Mouse (Mus musculus) intestine, postnatal 0 days (tissue): ENCODE data around the gene Fbxw5. TPM values are rescaled to one million over a fixed set of nuclear protein-coding genes. Genes with fewer than 3 reads are reported as not detected.

Experiments used
- ATAC-seq: fragments of 200-750 bp; cut with Nextera tagmentation; 2 replicates; pipeline ENCODE4 v1.8.0; 2017; ENCODE audit warnings: mild to moderate bottlenecking, moderate TSS enrichment, moderate library complexity
- H3K27ac ChIP-seq: fragments of 300-500 bp; sonication (generic); 2 replicates; pipeline ENCODE4 v1.5.1; 2014; ENCODE audit warnings: mild to moderate bottlenecking, low read depth, low read length, moderate library complexity
- H3K27me3 ChIP-seq: fragments of 300-500 bp; sonication (generic); replicated peaks from 2 replicates; pipeline ENCODE4 v1.6.1; 2014; ENCODE audit warnings: low read length, mixed read lengths; ENCODE audit not compliant: control insufficient read depth, insufficient read depth
- H3K36me3 ChIP-seq: fragments of 300-500 bp; sonication (generic); 2 replicates; pipeline ENCODE4 v1.6.1; 2014; ENCODE audit warnings: mild to moderate bottlenecking, moderate library complexity; ENCODE audit not compliant: control insufficient read depth, insufficient read depth
- H3K4me1 ChIP-seq: fragments of 300-500 bp; sonication (generic); replicated peaks from 2 replicates; pipeline ENCODE4 v1.6.1; 2014; ENCODE audit warnings: antibody characterized with exemption, low read length, mixed read lengths; ENCODE audit not compliant: control insufficient read depth, insufficient read depth
- H3K4me2 ChIP-seq: fragments of 300-500 bp; sonication (generic); replicated peaks from 2 replicates; pipeline ENCODE4 v1.6.1; 2014; ENCODE audit warnings: low read depth, mild to moderate bottlenecking, moderate library complexity
- H3K4me3 ChIP-seq: fragments of 300-500 bp; sonication (generic); 2 replicates; pipeline ENCODE4 v1.5.1; 2014; ENCODE audit warnings: low read depth, low read length
- H3K9ac ChIP-seq: fragments of 300-500 bp; sonication (generic); 2 replicates; pipeline ENCODE4 v1.6.1; 2014; ENCODE audit warnings: mild to moderate bottlenecking, low read depth, low read length
- H3K9me3 ChIP-seq: fragments of 300-500 bp; sonication (generic); 2 replicates; pipeline ENCODE4 v1.6.1; 2016; ENCODE audit warnings: mixed run types; ENCODE audit not compliant: control insufficient read depth
- CTCF ChIP-seq: sonication (generic); IDR thresholded peaks from 2 replicates; pipeline ENCODE4 v1.5.1; 2016; ENCODE audit warnings: low read depth, mild to moderate bottlenecking, control low read depth, antibody characterized with exemption, moderate library complexity
- whole genome bisulfite sequencing: fragments of 180-500 bp; shearing (Covaris S2); extraction: QIAGEN DNeasy Blood & Tissue Kit; methylation state at CpG from one replicate; pipeline ENCODE4 v1.1.7; 2014; 5-methylcytosine and 5-hydroxymethylcytosine counted together
- polyA plus RNA-seq: library from polyadenylated mRNA; unstranded; fragments of >200 nt; fragmentation: Nextera tagmentation; extraction: Ambion mirVana; gene quantifications from 2 replicates; pipeline ENCODE4 v1.2.1, GENCODE M21; 2015

The Fbxw5 gene
- polyA plus RNA-seq, result 38.5 and 40.2 TPM in 2 replicates

DNA sequence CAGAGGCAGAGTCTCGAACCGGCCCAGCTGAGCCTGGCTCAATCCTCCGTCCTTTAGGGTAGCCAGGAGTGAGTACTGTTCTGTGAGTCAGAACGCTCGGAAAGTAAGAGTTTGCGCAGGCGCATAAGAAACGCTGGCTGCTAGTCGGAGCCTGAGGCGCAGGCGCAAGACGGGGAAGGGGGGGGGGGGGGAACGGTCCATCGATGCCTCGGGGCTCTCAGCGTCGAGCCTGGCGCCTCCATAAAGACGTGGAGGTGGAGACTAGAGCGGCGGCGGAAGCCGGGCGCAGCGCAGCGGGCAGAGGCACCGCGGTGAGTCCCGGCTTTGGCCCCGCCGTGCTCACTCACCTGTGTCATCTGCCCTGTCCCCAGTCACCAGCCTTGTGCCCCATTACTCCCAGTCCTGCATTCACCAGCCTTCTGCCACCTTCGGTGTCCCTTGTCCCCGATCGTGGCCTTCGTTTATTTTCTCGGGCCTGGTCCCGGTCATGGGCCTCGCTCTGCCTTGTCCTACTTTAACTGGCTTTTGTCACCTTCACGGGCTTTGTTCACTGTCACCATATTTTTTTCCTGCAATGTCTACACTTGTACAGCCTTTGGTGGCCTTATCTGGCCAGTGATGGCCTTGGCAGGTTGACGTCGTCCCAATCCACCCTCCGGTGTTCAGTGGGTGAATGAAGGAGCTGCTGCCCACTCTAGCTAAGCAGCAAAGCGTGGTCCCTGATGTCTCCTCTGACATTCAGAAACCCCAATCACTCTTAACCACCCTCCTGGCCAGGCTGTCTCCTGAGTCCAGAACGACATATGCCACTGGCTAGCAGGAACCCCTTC, at the start of gene Fbxw5:
Gene Fbxw5 (plus strand): TSS at position 175 of the 830 bp plus-strand sequence.
- WGBS, result under 1% methylated on average over 36 of the region's 44 CpGs
- peak within 1 kb of the TSS; percentile 88 for H3K9ac ChIP-seq
- ATAC-seq, result peak; percentile 78

DNA sequence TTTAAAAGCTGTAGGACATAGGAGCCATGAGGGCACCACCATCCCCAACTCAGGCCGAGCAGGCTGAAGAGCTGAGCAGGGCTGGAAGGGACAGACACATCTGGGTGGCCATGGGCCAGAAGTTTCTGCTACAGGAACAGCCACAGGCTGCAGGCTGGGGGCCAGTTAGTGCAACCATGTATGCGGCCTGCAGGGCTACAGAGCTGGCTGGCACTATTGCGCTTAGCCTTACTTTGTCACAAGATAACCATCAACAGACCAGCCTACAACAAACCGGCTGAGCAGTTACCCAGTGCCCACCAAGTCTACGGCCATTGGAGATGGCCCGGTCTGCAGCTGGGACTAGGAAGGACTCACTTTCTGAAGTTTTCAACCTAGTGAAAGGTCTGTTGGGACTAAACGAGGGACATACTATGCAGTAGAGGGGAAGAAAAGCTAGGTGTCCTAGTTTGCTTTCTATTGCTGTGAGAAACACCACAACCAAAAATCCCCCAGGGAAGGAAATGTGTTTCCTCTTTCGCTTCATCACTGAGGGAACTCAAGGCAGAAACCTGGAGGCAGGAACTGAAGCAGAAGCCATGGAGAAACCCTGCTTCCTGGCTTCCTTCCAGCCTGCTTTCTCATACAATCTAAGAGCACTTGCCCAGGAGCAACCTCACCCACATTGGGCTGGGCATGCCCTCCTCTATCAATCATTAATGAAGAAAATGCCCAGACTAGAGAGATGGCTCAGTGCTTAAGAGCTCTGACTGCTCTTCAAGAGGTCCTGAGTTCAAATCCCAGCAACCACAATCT, 49.5 kb upstream of the Fbxw5 start:
- TF ChIP-seq CTCF, result no peak
- H3K9ac ChIP-seq, result no peak overlapping the region
- H3K36me3 ChIP-seq, result no peaks in the 10 kb centered on the region
- H3K4me1 ChIP-seq, result no peaks in the 10 kb centered on the region
- WGBS, result 78% methylated on average over 8 of the region's 8 CpGs
- H3K4me2 ChIP-seq, result no peak overlapping the region
- no peaks in the 10 kb centered on the region for H3K27me3 ChIP-seq
- H3K4me3 ChIP-seq, result no peak overlapping the region
- ATAC-seq, result no peak; the same call in 1 of the 2 replicates
- no peak overlapping the region for H3K27ac ChIP-seq
- H3K9me3 ChIP-seq, result no peaks in the 10 kb centered on the region

More for the DNA sequence above, at the start of gene Fbxw5:
- Histone ChIP-seq H3K27me3 (no peaks in the 10 kb centered on the region), H3K4me1 (peaks cover 13% of the 10 kb centered on the region; the same call in 1 of the 2 replicates), H3K9me3 (no peaks in the 10 kb centered on the region), H3K4me3 (peak within 1 kb of the TSS; percentile 66), H3K4me2 (peak within 1 kb of the TSS; percentile 74), H3K27ac (peak within 1 kb of the TSS; percentile 73), H3K36me3 (peaks cover 24% of the 10 kb centered on the region)
- TF ChIP-seq CTCF, result no peak

DNA sequence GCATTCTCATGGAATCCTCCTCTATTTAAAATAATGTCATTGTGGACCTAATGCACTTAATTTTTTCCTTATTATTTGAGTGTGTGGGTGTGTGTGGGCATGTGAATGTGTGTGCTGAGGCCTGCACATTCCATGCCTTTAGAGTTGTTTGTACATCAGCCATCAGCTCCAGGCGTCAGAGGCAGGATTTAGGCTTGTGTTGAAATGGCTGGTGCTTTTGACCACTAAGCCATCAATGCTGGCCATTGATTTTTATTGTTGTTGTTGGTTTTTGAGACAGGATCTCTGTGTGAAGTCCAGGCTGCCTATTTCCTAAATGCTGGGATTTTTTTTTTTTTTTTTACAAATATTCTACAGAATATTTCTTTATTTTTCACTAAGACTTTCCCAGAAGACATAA, 47.6 kb upstream of the Fbxw5 start:
- TF ChIP-seq CTCF, result no peak
- Histone ChIP-seq H3K9ac (no peak overlapping the region), H3K27ac (no peak overlapping the region), H3K27me3 (no peaks in the 10 kb centered on the region), H3K4me2 (no peak overlapping the region), H3K36me3 (no peaks in the 10 kb centered on the region), H3K4me1 (no peaks in the 10 kb centered on the region; the same call in 1 of the 2 replicates), H3K4me3 (no peak overlapping the region), H3K9me3 (no peaks in the 10 kb centered on the region)
- 54% methylated on average over 1 of the region's 1 CpGs for WGBS
- ATAC-seq, result no peak

DNA sequence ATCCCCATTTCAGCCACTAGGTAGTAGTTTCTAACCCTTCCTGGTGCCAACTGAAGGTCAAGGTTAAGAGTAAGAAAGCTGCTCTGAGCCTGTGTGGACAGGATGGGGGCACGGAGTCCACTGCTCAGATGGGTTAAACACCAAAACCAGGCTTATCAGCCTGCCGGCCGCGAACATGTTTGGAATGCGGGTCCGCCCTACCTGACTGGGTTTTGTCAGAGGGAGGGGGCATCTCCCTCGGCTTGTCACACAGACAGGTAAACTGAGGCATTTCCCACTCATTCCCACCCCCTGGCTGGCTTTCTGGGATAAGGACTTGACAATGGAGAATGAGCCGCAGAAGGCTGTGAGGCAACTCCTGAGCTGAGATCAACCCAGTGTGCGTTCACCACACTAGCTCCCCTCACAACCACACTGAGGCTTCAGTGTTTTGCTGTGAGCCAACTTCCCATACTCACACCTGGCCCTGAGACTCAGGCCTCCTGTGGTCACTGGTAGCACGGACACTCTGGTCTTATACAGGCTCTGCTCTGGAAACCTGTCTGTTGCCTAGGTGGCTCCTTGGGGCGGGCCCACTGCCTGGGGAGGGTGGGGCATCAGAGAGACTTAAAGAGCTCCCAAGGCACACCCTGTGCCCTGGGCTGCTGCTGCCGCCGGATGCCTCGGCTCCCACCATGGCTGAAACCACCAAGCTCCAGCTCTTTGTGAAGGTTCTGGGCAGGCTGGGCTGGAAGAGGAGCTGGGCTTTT, 44.2 kb upstream of the Fbxw5 start, which contains the start of gene Clic3:
Gene Clic3 (plus strand): TSS at position 634 of the 749 bp plus-strand sequence.
- Histone ChIP-seq H3K9me3 (no peaks in the 10 kb centered on the region), H3K4me1 (peaks cover 3% of the 10 kb centered on the region), H3K4me2 (peak within 1 kb of the TSS; percentile 1), H3K27me3 (no peaks in the 10 kb centered on the region), H3K9ac (no peak within 1 kb of the TSS), H3K36me3 (peaks cover 5% of the 10 kb centered on the region; the same call in 1 of the 2 replicates), H3K27ac (no peak within 1 kb of the TSS), H3K4me3 (no peak within 1 kb of the TSS)
- 0 out of 2 replicates have a peak, but pooled peaks have one; percentile 7 for ATAC-seq
- 23% methylated on average over 14 of the region's 14 CpGs for WGBS
- no peak for TF ChIP-seq CTCF

DNA sequence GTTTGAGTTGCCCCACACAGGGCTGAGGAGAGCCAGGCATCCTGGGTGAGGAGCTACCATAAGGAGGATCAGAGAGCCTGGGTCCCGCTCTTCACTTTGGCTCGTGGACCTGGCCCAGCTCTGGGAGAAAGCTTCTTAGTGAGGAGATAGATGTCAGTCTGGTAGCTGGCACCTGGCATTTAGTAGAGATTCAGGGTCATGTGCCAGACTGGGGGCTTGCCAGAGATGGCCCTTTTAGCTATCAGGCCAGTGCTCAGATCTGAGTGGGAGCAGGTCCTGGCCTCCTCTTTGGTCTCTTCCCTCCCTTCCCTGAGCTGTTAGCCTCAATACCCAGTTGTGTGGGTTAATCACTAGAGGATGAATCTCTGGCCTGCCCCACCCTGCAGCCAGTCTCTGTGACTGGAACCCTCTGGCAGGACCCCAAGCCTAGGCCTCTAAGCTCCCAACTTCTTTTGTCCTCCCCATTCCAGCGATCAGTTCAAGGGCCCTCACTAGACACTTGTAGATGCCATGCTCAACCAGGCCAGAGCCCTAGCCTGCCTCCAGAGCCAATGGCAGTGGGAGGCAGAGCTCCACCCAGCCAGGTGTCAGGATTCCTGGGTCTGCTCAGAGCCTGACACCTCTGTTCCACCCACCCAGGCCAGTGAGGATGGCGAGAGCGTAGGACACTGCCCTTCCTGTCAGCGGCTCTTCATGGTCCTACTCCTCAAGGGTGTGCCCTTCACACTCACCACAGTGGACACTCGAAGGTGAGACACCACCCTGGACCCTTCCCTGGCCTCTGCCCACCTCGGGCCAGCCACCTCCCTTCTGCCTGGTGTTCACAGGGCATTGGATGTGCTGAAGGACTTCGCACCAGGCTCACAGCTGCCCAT, 43.3 kb upstream of the Fbxw5 start:
- WGBS, result 79% methylated on average over 9 of the region's 9 CpGs
- H3K9me3 ChIP-seq, result no peaks in the 10 kb centered on the region
- no peaks in the 10 kb centered on the region for H3K27me3 ChIP-seq
- peaks cover 5% of the 10 kb centered on the region; the same call in 1 of the 2 replicates for H3K36me3 ChIP-seq
- H3K27ac ChIP-seq, result no peak overlapping the region
- H3K4me2 ChIP-seq, result 0 out of 2 replicates have a peak overlapping the region, but pooled peaks have one; percentile 1
- no peak overlapping the region for H3K4me3 ChIP-seq
- H3K4me1 ChIP-seq, result peaks cover 6% of the 10 kb centered on the region
- H3K9ac ChIP-seq, result no peak overlapping the region
- no peak for TF ChIP-seq CTCF
- ATAC-seq, result no peak
